Mouse (Mus musculus) forebrain, embryonic 14.5 days (tissue): ENCODE measurements at regions not wholly inside any gene's neighbourhood (a gene's known extent, or its start where the extent isn't known, plus 50 kb on each side); places are given as distances from the start of the nearest gene placed in this dataset.
A peak's percentile ranks its signal among the peaks of the same experiment; 100 is the strongest.

Experiments used
- ATAC-seq: fragments of 200-750 bp; cut with Nextera tagmentation; 2 replicates; pipeline ENCODE4 v1.8.0; 2017; ENCODE audit warnings: mild to moderate bottlenecking, moderate library complexity
- DNase-seq: peaks from one replicate; pipeline ENCODE4 v3.0.0-alpha.2; 2015; ENCODE audit warnings: low spot score
- H3K27ac ChIP-seq: fragments of 300-500 bp; sonication (generic); 2 replicates; pipeline ENCODE4 v1.5.1; 2014; ENCODE audit warnings: low read depth, mild to moderate bottlenecking, control low read depth, low read length, moderate library complexity
- H3K27me3 ChIP-seq: fragments of 300-500 bp; sonication (generic); replicated peaks from 2 replicates; pipeline ENCODE4 v1.6.1; 2014; ENCODE audit warnings: low read length, control low read depth, mixed read lengths; ENCODE audit not compliant: control insufficient read depth, insufficient read depth
- H3K36me3 ChIP-seq: fragments of 300-500 bp; sonication (generic); 2 replicates; pipeline ENCODE4 v1.6.1; 2014; ENCODE audit warnings: low read length, control low read depth; ENCODE audit not compliant: control insufficient read depth, insufficient read depth
- H3K4me1 ChIP-seq: fragments of 300-500 bp; sonication (generic); 2 replicates; pipeline ENCODE4 v1.6.1; 2014; ENCODE audit warnings: antibody characterized with exemption, low read length, control low read depth; ENCODE audit not compliant: control insufficient read depth, insufficient read depth
- H3K4me2 ChIP-seq: fragments of 300-500 bp; sonication (generic); 2 replicates; pipeline ENCODE4 v1.6.1; 2014; ENCODE audit warnings: mild to moderate bottlenecking, control low read depth, low read length
- H3K4me3 ChIP-seq: fragments of 300-500 bp; sonication (generic); 2 replicates; pipeline ENCODE4 v1.5.1; 2014; ENCODE audit warnings: low read depth, low read length, control low read depth
- H3K9ac ChIP-seq: fragments of 300-500 bp; sonication (generic); 2 replicates; pipeline ENCODE4 v1.6.1; 2014; ENCODE audit warnings: mild to moderate bottlenecking, low read length, control low read depth, moderate library complexity
- H3K9me3 ChIP-seq: fragments of 300-500 bp; sonication (generic); replicated peaks from 2 replicates; pipeline ENCODE4 v1.6.1; 2016; ENCODE audit warnings: low read length, control low read depth, mixed read lengths; ENCODE audit not compliant: control insufficient read depth
- WGBS: fragments of 180-500 bp; shearing (Covaris S2); extraction: QIAGEN DNeasy Blood & Tissue Kit; methylation state at CpG from one replicate; pipeline ENCODE4 v1.1.7; 2014; 5-methylcytosine and 5-hydroxymethylcytosine counted together

DNA sequence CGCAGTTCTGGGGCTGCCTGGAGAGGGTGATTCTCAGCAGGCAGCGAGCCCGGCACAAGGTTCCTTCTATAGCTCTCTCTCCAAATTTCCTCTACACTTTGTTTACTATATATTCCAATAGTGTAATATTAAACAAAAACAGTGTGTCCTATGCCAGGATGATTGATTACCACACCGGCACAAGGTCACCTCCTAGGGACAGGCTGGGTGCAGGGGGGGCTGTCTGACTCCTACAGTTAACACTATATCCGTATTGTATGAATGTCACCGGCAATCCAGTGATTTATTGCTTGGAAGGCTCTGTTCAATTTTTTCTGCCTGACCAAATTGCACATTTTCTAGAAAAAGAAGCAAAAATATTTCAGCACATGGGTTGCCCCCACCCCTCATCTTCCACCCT is 305.9 kb upstream of the Mgmt start:
- Histone ChIP-seq H3K9ac (no peak overlapping the region), H3K4me1 (no peaks in the 10 kb centered on the region), H3K9me3 (no peaks in the 10 kb centered on the region), H3K36me3 (no peaks in the 10 kb centered on the region), H3K27me3 (peaks cover 2% of the 10 kb centered on the region; the same call in 1 of the 2 replicates), H3K4me2 (no peak overlapping the region), H3K4me3 (no peak overlapping the region), H3K27ac (no peak overlapping the region)
- 93% methylated on average over 6 of the region's 6 CpGs for WGBS
- DNase-seq (no peak), ATAC-seq (no peak)

DNA sequence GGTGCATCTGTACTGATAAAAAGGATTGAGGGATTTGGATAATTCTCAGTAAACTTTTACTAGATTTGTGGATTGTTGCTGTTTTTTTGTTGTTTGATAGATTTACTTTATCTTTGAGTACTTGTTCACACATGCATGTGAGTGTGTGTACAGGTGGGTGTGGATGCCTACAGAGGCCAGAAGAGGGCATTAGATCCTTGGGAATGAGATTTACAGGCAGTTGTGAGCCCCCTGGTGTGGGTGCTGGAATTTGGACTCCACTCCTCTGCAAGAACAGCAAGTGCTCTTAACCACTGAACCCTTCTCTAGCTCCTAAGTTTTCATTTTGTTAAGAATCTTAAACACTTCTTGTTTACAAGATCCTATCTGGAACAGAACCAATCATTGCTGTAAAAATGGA is 303.5 kb upstream of the Mgmt start:
- Histone ChIP-seq H3K4me2 (no peak overlapping the region), H3K4me3 (no peak overlapping the region), H3K4me1 (no peaks in the 10 kb centered on the region), H3K9me3 (no peaks in the 10 kb centered on the region), H3K36me3 (no peaks in the 10 kb centered on the region), H3K27me3 (no peaks in the 10 kb centered on the region), H3K9ac (no peak overlapping the region), H3K27ac (no peak overlapping the region)
- no peak for ATAC-seq
- DNase-seq, result no peak

DNA sequence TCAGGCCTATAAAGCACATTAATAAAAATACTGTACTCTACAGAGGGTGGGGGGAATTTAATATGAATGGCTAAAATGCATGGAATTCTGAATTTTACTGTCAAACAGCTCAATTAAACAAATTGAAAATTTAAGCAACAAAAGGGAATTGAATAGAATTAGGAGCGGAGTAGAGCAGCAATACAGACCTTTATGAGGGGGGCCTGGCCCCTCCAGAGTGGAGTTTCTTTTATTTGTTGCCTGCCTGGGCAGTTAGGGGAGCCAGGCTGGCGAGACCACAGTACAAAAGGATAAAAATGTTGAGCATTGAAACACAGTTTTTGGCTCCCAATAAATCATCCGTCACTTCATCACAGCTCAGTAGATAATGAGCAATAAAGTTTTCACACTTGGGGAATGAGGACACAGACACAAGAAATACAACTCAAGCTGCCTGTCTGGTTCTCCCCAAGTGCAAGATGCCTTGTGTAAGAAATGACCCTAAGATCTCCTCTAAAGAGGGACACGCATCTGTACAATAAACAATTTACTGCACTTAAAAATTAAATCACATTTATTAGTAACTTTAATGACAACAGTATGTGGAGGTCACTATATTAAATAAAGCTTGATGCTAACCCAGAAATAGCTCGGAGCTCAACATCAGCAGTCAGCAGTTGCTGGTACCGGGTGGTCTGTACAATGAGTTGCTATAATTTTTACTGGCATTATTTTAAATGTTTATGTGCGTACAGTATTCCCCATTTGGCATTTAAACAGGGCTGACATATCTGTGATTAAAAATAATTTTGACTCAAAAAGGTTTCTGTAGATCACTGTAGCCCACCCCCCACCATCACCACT is 286.9 kb upstream of the Mgmt start:
- Histone ChIP-seq H3K4me1 (peaks cover 4% of the 10 kb centered on the region; the same call in 1 of the 2 replicates), H3K36me3 (no peaks in the 10 kb centered on the region), H3K4me2 (no peak overlapping the region), H3K9me3 (no peaks in the 10 kb centered on the region), H3K9ac (no peak overlapping the region), H3K4me3 (no peak overlapping the region), H3K27me3 (no peaks in the 10 kb centered on the region), H3K27ac (no peak overlapping the region)
- ATAC-seq (no peak), DNase-seq (no peak)
- WGBS, result 63% methylated on average over 7 of the region's 7 CpGs

DNA sequence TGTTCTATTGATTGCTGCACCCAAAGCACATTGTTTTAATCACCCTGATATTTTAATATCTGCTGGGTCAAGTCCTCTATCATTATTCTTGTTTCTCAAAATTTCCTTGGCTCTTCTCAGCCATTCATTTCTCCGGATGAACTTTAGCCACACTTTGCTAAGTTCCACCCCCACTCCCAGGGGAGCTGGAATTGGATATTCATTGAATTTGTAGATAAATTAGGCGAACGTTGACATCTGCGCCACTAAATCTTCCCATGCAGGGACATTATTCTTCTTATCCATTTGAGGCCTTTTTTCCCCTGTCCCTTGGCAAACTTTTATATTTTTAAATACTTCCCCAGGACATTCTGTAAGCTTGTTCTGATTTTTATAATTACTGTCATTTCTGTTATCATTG is 280.9 kb upstream of the Mgmt start:
- no peaks in the 10 kb centered on the region for H3K36me3 ChIP-seq
- H3K4me3 ChIP-seq, result no peak overlapping the region
- no peak overlapping the region for H3K4me2 ChIP-seq
- H3K27me3 ChIP-seq, result no peaks in the 10 kb centered on the region
- no peaks in the 10 kb centered on the region for H3K9me3 ChIP-seq
- H3K4me1 ChIP-seq, result no peaks in the 10 kb centered on the region
- no peak overlapping the region for H3K9ac ChIP-seq
- H3K27ac ChIP-seq, result no peak overlapping the region
- 57% methylated on average over 4 of the region's 4 CpGs for WGBS
- ATAC-seq, result no peak
- DNase-seq, result no peak

DNA sequence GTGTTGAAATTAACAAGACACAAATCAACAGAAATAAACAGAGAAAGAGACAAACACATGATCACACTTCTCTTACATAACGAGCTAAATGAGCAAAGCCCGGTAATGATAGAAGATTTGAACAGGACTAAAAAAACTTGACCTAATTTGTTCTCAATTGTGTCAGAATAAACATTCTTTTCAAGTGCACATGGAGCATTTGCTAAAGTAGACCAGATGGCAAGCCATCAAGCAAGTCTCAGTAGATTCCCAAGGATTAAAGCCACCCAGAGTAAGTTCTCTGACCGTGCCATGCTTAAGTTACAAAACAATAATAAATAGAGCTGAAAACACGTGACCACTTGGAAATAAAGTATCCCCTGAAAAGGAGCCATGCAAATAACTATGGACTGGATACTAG is 269.9 kb upstream of the Mgmt start:
- H3K36me3 ChIP-seq, result no peaks in the 10 kb centered on the region
- H3K4me2 ChIP-seq, result no peak overlapping the region
- H3K27me3 ChIP-seq, result no peaks in the 10 kb centered on the region
- DNase-seq (peak; percentile 56), ATAC-seq (no peak)
- no peaks in the 10 kb centered on the region for H3K4me1 ChIP-seq
- no peak overlapping the region for H3K27ac ChIP-seq
- H3K9ac ChIP-seq, result no peak overlapping the region
- 11% methylated on average over 4 of the region's 4 CpGs for WGBS
- H3K9me3 ChIP-seq, result no peaks in the 10 kb centered on the region
- no peak overlapping the region for H3K4me3 ChIP-seq

DNA sequence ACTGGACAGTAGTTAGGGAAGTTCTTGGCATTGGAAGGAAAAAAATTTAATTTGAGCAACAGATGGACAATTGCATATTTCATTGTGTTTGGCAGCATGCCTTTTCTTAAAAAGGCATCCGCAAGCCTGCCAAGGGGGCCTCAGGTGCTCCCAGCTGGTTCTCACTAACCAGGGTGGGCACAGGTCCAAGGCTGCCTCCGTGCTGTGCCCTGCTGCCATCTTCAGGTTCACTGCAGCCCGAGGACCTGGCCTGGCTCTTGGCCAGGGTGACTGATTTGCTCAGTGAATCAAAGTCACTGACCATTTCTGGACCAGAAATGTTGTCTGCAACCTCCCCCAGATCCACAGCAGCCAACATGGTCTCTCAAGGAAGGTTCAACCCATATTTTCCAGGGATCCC is 263.3 kb upstream of the Mgmt start:
- no peaks in the 10 kb centered on the region; the same call in 1 of the 2 replicates for H3K4me1 ChIP-seq
- H3K4me2 ChIP-seq, result no peak overlapping the region
- no peak overlapping the region for H3K9ac ChIP-seq
- no peak overlapping the region for H3K4me3 ChIP-seq
- no peaks in the 10 kb centered on the region for H3K9me3 ChIP-seq
- no peaks in the 10 kb centered on the region for H3K27me3 ChIP-seq
- ATAC-seq, result no peak
- peak; percentile 65 for DNase-seq
- no peaks in the 10 kb centered on the region for H3K36me3 ChIP-seq
- 29% methylated on average over 3 of the region's 3 CpGs for WGBS
- H3K27ac ChIP-seq, result no peak overlapping the region

GRCm38 (mm10) chr7:136640160-136640559 is 254.3 kb upstream of the Mgmt start:
- ATAC-seq (no peak), DNase-seq (no peak)
- H3K9me3 ChIP-seq, result no peaks in the 10 kb centered on the region
- H3K36me3 ChIP-seq, result no peaks in the 10 kb centered on the region
- no peak overlapping the region for H3K27ac ChIP-seq
- no peak overlapping the region for H3K9ac ChIP-seq
- H3K27me3 ChIP-seq, result no peaks in the 10 kb centered on the region
- H3K4me1 ChIP-seq, result no peaks in the 10 kb centered on the region
- no peak overlapping the region for H3K4me3 ChIP-seq
- H3K4me2 ChIP-seq, result no peak overlapping the region
- WGBS, result 36% methylated on average over 5 of the region's 5 CpGs

DNA sequence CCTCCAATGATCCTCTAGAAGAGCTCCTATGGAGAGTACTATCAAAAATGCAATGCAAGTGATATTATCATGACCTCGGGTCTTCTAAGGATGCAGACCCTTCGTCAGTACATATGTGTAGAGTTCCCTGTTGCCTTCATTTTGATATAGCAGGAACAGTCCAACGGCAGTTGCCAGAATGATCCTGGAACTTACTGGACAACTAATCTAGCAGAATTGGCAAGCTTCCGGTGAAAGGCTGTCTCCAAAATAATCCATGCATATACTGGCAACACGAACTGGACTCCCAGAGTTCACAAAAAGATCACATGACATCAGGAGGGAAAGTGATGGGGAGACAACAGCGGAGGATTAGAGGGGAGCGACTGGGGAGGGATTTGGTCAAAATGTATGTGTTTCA is 253.6 kb upstream of the Mgmt start:
- H3K4me3 ChIP-seq, result no peak overlapping the region
- H3K9me3 ChIP-seq, result no peaks in the 10 kb centered on the region
- H3K27me3 ChIP-seq, result no peaks in the 10 kb centered on the region
- DNase-seq (no peak), ATAC-seq (no peak)
- no peaks in the 10 kb centered on the region for H3K36me3 ChIP-seq
- no peak overlapping the region for H3K27ac ChIP-seq
- H3K4me1 ChIP-seq, result no peaks in the 10 kb centered on the region
- H3K9ac ChIP-seq, result no peak overlapping the region
- no peak overlapping the region for H3K4me2 ChIP-seq
- whole genome bisulfite sequencing, result 89% methylated on average over 7 of the region's 7 CpGs

DNA sequence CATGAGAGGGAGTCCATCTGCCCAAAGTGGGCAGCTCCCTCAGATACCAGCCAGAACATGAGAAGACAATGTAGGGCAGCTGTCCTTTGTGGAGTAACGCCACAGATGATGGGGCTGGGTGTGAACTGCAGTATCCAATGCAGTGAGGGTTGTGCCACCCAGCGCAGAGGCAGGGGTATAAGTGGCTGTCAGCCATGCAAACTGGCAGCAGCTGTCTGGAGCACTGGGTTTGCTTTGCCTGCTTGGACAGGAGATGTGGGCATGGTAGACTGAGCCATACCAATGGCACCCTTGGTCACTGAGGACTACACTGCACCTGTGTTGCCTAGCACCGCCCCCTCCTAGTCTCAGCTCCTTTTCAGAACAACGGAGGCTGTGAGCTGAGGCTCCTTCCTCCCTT is 244.6 kb upstream of the Mgmt start:
- no peak for ATAC-seq

More for the DNA sequence above, 244.6 kb upstream of the Mgmt start:
- Histone ChIP-seq H3K4me1 (no peaks in the 10 kb centered on the region), H3K9me3 (no peaks in the 10 kb centered on the region), H3K27ac (no peak overlapping the region), H3K9ac (no peak overlapping the region), H3K4me2 (no peak overlapping the region), H3K4me3 (no peak overlapping the region), H3K36me3 (no peaks in the 10 kb centered on the region), H3K27me3 (no peaks in the 10 kb centered on the region)
- no peak for DNase-seq
- WGBS, result 85% methylated on average over 4 of the region's 4 CpGs
